Mouse (Mus musculus) ES-E14 (cell line): ENCODE results near the gene Tecr. TPM values are rescaled to one million over a fixed set of nuclear protein-coding genes. Genes with fewer than 3 reads are reported as not detected.
"Not testable (repeated sequence)": the region's sequence is repeated elsewhere in the genome, so short reads cannot be mapped to it uniquely, and the experiment has no call there.

Experiments used
- DNase-seq: peaks from one replicate; pipeline ENCODE4 v3.0.0-alpha.2; 2013; ENCODE audit warnings: low read depth, low spot score
- H3K27ac ChIP-seq: 2 replicates; pipeline ENCODE4 v1.5.1; 2012; ENCODE audit warnings: low read depth, mild to moderate bottlenecking, low read length, moderate library complexity, mixed read lengths; ENCODE audit not compliant: poor library complexity, insufficient read depth, severe bottlenecking
- H3K36me3 ChIP-seq: 2 replicates; pipeline ENCODE4 v1.6.1; 2012; ENCODE audit warnings: mild to moderate bottlenecking, low read length, moderate library complexity, mixed read lengths; ENCODE audit not compliant: control insufficient read depth, poor library complexity, insufficient read depth, severe bottlenecking
- H3K4me1 ChIP-seq, 2 experiments: fragments of 150-350 bp in 1 of 2; sonication (generic) in 1 of 2; 2 replicates each; pipeline ENCODE4 v1.6.1; 2012; ENCODE audit warnings: low read length in 2 of 2, mild to moderate bottlenecking in 1 of 2, mixed read lengths in 1 of 2; ENCODE audit not compliant: control insufficient read depth in 2 of 2, insufficient read depth in 2 of 2, poor library complexity in 1 of 2
- H3K4me3 ChIP-seq, 2 experiments: fragments of 150-350 bp in 1 of 2; sonication (generic) in 1 of 2; 2 replicates each; pipeline ENCODE4 v1.5.1; 2012; ENCODE audit warnings: low read length in 2 of 2, low read depth in 1 of 2, mild to moderate bottlenecking in 1 of 2, mixed read lengths in 1 of 2; ENCODE audit not compliant: insufficient read depth in 1 of 2, poor library complexity in 1 of 2, severe bottlenecking in 1 of 2
- H3K9ac ChIP-seq: 2 replicates; pipeline ENCODE4 v1.6.1; 2012; ENCODE audit warnings: low read depth, mild to moderate bottlenecking, low read length, mixed read lengths; ENCODE audit not compliant: poor library complexity, insufficient read depth, severe bottlenecking
- H3K9me3 ChIP-seq: fragments of 150-350 bp; sonication (generic); 2 replicates; pipeline ENCODE4 v1.6.1; 2012; ENCODE audit warnings: low read depth, mild to moderate bottlenecking, low read length; ENCODE audit not compliant: control insufficient read depth, insufficient read depth
- CHD2 ChIP-seq: IDR thresholded peaks from 2 replicates; pipeline ENCODE4 v1.6.1; 2014; ENCODE audit warnings: mild to moderate bottlenecking, low read depth, low read length, inconsistent platforms
- HCFC1 ChIP-seq: IDR thresholded peaks from 2 replicates; pipeline ENCODE4 v1.6.1; 2012; ENCODE audit warnings: low read length, inconsistent platforms, borderline replicate concordance; ENCODE audit not compliant: insufficient read depth
- MAFK ChIP-seq: IDR thresholded peaks from 2 replicates; pipeline ENCODE4 v1.6.1; 2014; ENCODE audit warnings: mild to moderate bottlenecking, low read depth, low read length, inconsistent platforms; ENCODE audit not compliant: insufficient read depth
- ZC3H11A ChIP-seq: IDR thresholded peaks from 2 replicates; pipeline ENCODE4 v1.6.1; 2012; ENCODE audit warnings: low read depth, mild to moderate bottlenecking, inconsistent platforms, low read length, borderline replicate concordance
- ZNF384 ChIP-seq: IDR thresholded peaks from 2 replicates; pipeline ENCODE4 v1.6.1; 2012; ENCODE audit warnings: low read depth, low read length, inconsistent platforms
- in situ Hi-C, 2 experiments: fragments of 600-800 bp; cut with MboI; formaldehyde crosslinking; loops; one replicate each; pipeline ENCODE4 v1.15.1; 2025; ENCODE audit warnings: low sequenced_read_pairs in 2 of 2, inconsistent platforms in 1 of 2; ENCODE audit not compliant: unreplicated experiment in 2 of 2
- total RNA-seq: library from RNA; depleted of rRNA; stranded (reverse); fragments of 300-350 nt; gene quantifications from 2 replicates; pipeline ENCODE4 v1.2.3, GENCODE M21; 2012

The Tecr gene
- total RNA-seq, 1 experiment = 246 TPM

DNA sequence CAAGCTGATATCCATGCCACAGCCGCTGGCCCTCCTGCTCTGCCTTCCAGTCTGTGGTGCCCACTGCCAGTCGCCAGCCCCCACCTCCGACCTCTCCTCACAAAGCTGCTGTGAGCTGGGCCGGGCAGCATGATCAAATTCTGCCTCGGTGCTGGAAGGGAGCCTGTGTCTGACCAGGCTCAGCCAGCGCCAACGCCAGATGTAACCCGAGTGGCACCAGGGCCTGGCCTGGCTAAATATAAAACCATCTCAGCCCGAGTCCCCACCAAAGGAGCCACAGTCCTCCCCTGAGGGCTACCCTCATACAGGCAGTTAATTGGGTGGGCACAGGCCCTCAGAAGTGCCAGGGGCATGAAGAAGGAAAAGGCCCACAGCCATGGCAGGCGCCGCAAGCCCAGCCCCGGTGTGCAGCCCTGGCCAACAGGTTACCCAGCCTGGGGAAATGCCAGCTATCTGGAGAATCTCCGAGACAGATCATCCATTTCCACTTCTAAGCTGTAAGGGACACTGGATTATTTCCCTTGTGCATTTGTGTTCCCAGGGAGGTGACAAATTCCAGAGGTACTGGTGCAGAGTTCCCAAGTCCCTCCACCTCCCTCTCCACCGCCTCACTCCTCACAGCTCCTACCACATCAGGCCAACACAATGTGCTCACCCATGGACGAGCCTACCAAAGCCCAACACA, 33.0 kb downstream of the Tecr start:
- Histone ChIP-seq H3K4me1 (peaks cover 4 to 44% of the 10 kb centered on the region in 2 experiments; a peak in 2 of 4 replicates), H3K27ac (no peak overlapping the region), H3K9me3 (no peaks in the 10 kb centered on the region), H3K9ac (no peak overlapping the region), H3K36me3 (peaks cover 29% of the 10 kb centered on the region), H3K4me3 (no peak overlapping the region)
- TF ChIP-seq CHD2 = no peak
- no peak for TF ChIP-seq HCFC1
- no peak for TF ChIP-seq ZC3H11A
- TF ChIP-seq MAFK = no peak
- TF ChIP-seq ZNF384 = no peak
- DNase-seq = no peak
- in situ Hi-C loops = no loop called here

DNA sequence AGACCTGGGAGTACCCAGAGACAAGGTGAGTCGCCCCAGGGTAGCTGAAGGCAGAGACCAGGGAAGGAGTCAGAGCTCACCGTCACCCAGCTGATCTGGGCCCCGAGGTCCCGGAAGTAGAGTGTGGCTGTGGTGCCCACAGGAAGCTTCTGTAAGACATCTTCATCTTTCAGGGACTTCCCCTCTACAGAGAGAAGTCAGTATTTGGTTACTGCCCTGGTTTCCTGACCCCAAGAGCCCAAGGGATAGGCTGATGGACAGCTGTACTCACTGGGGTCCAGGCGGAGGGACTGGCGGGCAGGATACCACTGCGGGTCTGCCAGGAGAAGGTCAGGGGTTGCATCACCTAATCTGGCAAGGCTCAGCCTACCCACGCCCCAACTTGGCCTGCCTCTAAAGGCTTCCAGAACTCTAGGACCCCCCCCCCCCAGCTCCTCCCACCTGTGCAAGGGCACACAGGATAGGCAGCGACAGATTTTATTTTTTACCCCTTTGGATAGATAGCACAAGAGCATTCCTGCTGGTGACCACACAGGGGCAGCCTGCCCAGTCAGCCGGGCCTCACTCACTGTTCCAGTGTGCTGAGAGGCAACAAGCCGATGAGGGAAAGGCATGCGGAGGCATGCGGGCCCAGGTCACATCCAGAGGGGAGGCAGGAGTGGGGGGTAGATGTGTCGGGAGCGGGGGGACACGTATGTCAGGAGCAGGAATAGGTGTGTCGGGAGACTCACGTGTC, 34.5 kb downstream of the Tecr start:
- Histone ChIP-seq H3K9ac (no peak overlapping the region), H3K27ac (no peak overlapping the region), H3K4me1 (peaks cover 4 to 44% of the 10 kb centered on the region in 2 experiments; a peak in 2 of 4 replicates), H3K4me3 (peak overlapping the region in 1 of 2 experiments; percentile 26; a peak in 1 of 4 replicates), H3K9me3 (no peaks in the 10 kb centered on the region), H3K36me3 (peaks cover 29% of the 10 kb centered on the region)
- no peak for DNase-seq
- in situ Hi-C loops = no loop called here
- TF ChIP-seq ZNF384 (no peak), MAFK (no peak), HCFC1 (no peak), ZC3H11A (no peak), CHD2 (no peak)

DNA sequence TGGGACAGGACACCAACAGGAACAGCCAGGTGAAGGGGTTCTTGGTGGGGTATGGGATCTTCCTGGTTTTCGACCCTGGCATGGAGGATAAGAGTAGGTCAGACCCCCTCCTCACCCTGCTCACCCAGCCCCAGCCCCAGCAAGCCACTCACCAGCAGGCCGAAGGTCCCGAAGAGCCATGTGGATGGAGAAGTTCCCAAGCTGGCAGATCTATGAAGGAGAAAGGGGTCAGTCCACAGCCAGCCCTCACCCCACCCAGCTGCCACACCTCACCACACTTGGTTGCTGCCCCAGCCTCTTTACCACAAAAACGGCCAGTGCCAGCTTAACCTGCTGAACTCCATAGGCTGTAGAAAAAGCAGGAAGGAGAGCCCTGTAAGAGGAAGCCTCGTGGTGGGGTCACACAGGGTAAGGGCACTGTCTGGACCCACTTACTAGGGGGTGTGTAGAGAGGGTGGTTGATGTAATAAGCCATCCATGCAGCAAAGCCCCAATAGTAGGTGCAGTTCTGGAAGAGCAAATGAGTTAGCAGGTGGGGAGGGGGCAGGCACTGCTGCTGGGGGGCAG, 35.4 kb downstream of the Tecr start:
- H3K4me3 ChIP-seq = no peak overlapping the region
- H3K9ac ChIP-seq = no peak overlapping the region
- H3K27ac ChIP-seq = no peak overlapping the region
- no peak for TF ChIP-seq ZNF384
- TF ChIP-seq ZC3H11A = no peak
- TF ChIP-seq MAFK = no peak
- TF ChIP-seq CHD2 = no peak
- TF ChIP-seq HCFC1 = no peak
- H3K9me3 ChIP-seq = no peaks in the 10 kb centered on the region
- H3K36me3 ChIP-seq = peaks cover 29% of the 10 kb centered on the region
- in situ Hi-C loops = no loop called here
- no peak for DNase-seq
- H3K4me1 ChIP-seq = peaks cover 9 to 40% of the 10 kb centered on the region in 2 experiments; a peak in 3 of 4 replicates

- no peak for DNase-seq
- in situ Hi-C loops = no loop called here
- Histone ChIP-seq H3K27ac (no peak overlapping the region), H3K4me3 (no peak overlapping the region), H3K9ac (no peak overlapping the region), H3K36me3 (peaks cover 29% of the 10 kb centered on the region), H3K4me1 (peaks cover 11 to 35% of the 10 kb centered on the region in 2 experiments; a peak in 3 of 4 replicates), H3K9me3 (no peaks in the 10 kb centered on the region)
- TF ChIP-seq ZC3H11A = no peak
- TF ChIP-seq HCFC1 = no peak
- TF ChIP-seq CHD2 = no peak
- no peak for TF ChIP-seq ZNF384
- TF ChIP-seq MAFK = no peak
Measured at GRCm38 (mm10) chr8:83571791-83572190, 36.0 kb downstream of the Tecr start.

GRCm38 (mm10) chr8:83571001-83571340, 36.8 kb downstream of the Tecr start:
- H3K27ac ChIP-seq, H3K4me3 ChIP-seq, in situ Hi-C loops, H3K9ac ChIP-seq, H3K9me3 ChIP-seq, DNase-seq: not testable (repeated sequence)
- peaks cover 11 to 28% of the 10 kb centered on the region in 2 experiments; a peak in 3 of 4 replicates for H3K4me1 ChIP-seq
- peaks cover 29% of the 10 kb centered on the region for H3K36me3 ChIP-seq
